Mouse (Mus musculus) forelimb bud, embryonic 11.5 days (tissue): ENCODE measurements around the gene Stat3.

ENCODE experiments used
- DNase-seq: peaks from one replicate; pipeline ENCODE4 v3.0.0-alpha.2; 2012; ENCODE audit warnings: low read depth, low spot score

The Stat3 gene

GRCm38 (mm10) chr11:100855178-100855577 is 84.2 kb downstream of the Stat3 start:
- DNase-seq, result no peak

- DNase-seq, result no peak
These were observed 85.1 kb downstream of the Stat3 start for GRCm38 (mm10) chr11:100854268-100854667.

- DNase-seq, result no peak
These were observed 86.3 kb downstream of the Stat3 start for GRCm38 (mm10) chr11:100853018-100853417.

GRCm38 (mm10) chr11:100852088-100852487 is 87.3 kb downstream of the Stat3 start:
- no peak for DNase-seq

GRCm38 (mm10) chr11:100850778-100851528 is 88.4 kb downstream of the Stat3 start:
- peak; percentile 53 for DNase-seq

GRCm38 (mm10) chr11:100850038-100850777 is 89.1 kb downstream of the Stat3 start, which contains the start of gene Stat5b:
TSS of gene Stat5b (minus strand) at chr11:100850724.
- peak; percentile 34 for DNase-seq

GRCm38 (mm10) chr11:100849456-100850037 is 89.8 kb downstream of the Stat3 start:
- no peak for DNase-seq

- DNase-seq, result no peak
These were observed 90.5 kb downstream of the Stat3 start for GRCm38 (mm10) chr11:100848789-100849379.

- DNase-seq, result no peak
These were observed 91.3 kb downstream of the Stat3 start for GRCm38 (mm10) chr11:100848080-100848479.

GRCm38 (mm10) chr11:100847572-100847971 is 91.8 kb downstream of the Stat3 start:
- DNase-seq, result no peak

GRCm38 (mm10) chr11:100845793-100846192 is 93.5 kb downstream of the Stat3 start:
- no peak for DNase-seq

GRCm38 (mm10) chr11:100844121-100844520 is 95.2 kb downstream of the Stat3 start:
- DNase-seq, result no peak

- no peak for DNase-seq
These were observed 96.2 kb downstream of the Stat3 start for GRCm38 (mm10) chr11:100843070-100843669.

- DNase-seq, result no peak
These were observed 97.3 kb downstream of the Stat3 start for GRCm38 (mm10) chr11:100842025-100842424.

- DNase-seq, result no peak
These were observed 98.5 kb downstream of the Stat3 start for GRCm38 (mm10) chr11:100840866-100841265.

GRCm38 (mm10) chr11:100839523-100839922 is 99.8 kb downstream of the Stat3 start:
- DNase-seq, result no peak

GRCm38 (mm10) chr11:100838894-100839293 is 100.4 kb downstream of the Stat3 start:
- no peak for DNase-seq

- no peak for DNase-seq
These were observed 102.2 kb downstream of the Stat3 start for GRCm38 (mm10) chr11:100836923-100837702.
